Mouse (Mus musculus) thymus, postnatal 25 days (tissue): ENCODE data around the gene Bsn.

Source experiments
- DNase-seq: peaks from one replicate; pipeline ENCODE4 v3.0.0; 2022

Gene Bsn

DNA sequence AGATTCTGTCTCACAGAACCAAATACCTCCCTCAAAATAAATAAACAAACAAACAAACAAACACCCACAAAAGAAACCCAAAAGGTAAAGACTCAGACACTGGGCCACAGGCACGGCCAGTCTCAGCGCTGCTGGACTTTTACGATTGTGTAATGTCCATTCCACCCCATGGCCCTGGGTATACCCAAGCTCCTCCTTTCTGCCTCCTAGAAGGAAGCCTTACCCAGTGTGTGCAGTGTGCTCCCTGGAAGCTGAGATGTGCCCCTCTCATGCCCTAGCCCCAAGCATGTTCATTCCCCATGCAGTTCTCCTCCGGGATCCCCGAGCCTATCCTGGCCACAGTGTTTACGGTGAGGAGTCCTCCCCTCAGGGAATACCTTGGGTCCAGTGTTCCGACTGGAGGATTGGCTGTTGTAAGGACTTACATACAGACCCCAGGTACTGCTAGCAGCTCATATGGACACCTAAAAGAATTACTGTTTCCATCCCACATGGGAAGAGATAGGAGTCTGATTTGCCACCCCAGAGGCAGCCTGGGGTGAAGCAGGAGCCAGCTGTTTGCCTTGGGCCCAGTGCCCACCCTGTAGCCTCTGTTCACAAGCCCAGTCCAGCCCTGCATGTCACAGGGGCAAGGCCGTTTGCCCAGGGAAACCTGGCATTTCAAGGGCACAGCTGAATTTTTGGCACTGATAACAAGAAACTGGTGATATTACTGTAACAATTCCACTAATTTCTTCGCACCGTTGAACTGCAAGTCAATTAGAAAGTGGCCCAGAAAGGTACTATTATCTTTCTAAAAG is 68.8 kb downstream of the Bsn start:
- DNase-seq: no peak

DNA sequence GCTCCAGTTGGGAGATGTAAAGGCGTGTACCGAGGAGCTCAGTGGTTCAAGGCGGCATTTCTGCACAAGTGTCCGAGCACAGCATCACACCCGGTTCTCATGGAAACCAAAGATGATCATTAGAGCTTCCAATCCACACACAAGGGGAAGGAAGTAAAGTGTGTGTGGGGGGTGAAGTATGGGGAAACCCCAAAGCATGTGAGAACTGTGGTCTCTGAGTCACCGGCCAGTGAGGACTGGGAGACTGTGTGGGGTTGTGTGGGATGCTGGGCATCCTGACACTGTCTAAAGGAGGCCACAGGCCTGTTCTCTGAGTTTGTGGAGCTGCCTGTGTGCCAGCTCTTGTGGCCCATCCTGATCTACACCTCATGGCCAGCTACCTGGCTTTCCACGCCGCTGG is 69.5 kb downstream of the Bsn start:
- no peak for DNase-seq

DNA sequence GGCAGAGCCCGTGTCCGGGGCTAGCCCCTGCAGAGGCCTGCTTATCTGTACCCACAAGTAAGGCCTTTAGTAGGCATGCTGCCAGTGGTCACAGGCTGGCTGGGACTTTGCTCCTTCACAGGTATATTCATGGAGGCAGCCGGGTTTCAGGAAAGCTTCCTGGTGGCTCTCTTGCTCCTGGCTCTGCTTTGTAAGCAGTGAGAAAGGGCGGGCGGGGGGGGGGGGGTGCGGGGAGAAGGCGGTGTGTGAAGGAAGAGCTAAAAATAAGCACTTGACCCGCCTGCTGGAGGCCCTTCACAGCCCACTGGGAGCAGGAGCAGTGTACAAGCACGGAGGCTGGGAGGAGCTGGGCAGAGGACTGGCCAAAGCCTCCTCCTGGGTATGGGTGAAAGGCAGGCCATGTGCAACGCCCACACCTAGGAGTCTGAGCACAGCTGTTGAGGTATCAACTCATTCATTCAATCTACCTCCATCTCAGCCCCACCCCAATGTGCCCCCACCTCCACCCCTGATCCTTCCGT is 70.2 kb downstream of the Bsn start:
- DNase-seq: no peak

DNA sequence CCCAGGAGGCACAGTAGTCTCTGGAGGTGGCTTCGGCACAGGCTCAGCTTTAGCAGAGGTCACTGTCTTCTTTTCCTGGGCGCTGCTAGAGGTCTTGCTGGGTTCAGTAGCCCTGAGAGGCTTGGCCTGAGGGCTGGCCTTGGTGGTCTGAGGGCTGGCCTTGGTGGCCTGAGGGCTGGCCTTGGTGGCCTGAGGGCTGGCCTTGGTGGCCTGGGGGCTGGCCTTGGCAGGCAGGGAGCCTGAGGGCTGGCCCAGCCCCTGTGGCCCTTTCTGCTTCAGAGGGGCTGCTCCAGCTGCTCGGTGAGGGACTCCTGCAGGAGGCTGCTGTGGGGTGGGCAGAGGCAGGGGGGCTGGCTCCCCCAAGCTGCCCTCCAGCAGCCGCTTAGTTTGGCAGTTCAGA is 73.0 kb downstream of the Bsn start:
- DNase-seq: no peak

DNA sequence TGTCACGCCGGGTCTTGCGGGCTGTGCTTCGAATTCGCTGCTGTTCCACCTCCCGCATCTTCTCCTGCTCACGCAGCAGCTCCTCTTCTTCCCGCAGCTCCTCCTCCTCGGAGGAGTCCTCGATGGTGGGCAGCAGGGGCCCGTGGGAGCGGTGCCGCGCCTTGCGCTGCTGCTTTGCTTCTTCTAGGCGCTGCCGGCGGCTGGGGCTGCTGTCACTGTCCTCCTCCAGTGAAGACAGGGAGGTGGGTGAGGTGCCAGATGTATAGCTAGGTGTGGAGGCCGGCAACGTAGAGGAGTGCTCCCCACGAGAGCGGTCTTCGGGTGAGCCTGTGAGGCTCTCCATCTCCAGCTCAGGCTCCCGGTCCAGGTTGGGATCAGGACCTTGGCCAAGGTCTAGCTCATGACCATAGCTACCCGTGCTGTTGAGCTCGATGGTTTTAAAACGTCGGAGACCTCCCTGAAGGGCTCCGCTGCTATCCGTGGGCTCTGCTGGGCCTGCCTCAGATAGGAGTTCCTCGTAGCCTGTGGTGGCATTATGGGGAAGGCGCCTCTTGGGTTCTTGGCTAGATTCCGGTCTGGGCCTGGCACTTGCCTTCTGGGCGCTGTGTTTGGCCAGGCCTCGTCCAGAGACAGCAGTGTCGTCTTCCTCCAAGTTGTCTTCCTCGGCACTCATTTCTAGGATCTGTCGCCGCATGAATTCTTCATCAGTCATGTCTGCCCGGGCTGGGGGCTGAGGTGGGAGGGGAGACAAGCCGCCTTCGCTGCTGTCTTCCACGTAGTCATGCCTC is 74.7 kb downstream of the Bsn start:
- DNase-seq: no peak

DNA sequence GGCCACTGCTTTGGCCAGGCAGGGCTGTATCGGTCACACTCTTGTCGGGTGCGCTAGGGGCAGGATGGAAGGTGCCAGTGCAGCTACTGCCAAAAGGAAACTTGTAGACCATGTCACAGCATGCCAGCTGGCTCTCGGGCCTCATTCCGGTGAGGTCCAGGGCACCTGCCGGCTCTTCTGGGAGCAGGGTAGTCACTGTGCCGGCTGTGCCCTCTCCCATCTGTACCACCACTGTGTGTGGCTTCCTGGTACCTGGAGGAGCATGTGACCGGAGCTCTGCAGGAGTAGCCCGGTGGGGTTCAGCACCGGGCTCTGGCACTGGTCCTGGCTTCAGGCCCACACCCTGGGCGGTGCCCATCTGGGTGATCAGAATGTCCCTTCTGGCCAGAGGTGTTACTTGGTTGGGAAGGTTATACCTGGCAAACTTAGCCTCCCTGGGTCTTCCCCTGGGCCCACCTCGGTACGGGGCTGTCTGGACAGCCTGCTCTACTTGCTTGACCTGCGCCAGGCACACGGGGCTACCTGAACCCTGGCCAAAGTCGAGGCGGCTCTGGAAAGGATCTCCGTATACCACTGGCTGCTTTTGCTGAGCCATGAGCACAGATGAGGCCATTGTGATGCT is 77.4 kb downstream of the Bsn start:
- DNase-seq: no peak

DNA sequence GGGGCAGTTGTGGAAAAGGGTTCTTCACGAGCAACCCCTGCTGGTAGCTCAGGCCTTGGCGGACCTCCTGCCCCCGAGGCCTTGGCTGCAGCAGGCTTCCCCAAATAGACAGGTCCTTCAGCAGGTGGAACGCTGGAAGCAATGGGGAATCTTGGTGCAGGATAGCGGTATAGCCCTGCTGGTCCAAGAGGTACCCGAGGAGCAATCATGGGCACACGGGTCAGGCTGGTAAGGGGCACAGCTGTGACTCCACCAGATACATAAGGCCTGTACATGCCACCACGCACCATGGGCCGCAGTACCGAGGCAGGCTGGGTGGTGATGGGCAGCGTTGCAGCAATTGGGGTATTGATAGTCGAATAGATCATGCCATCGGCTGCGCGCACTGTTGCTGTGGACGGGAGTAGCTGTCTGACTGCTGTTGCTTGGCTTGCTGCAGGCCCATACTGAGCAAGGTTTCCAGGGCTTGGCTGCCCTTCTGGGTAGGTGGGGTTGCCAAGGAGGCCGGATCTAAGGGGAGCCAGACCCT is 78.5 kb downstream of the Bsn start:
- no peak for DNase-seq

DNA sequence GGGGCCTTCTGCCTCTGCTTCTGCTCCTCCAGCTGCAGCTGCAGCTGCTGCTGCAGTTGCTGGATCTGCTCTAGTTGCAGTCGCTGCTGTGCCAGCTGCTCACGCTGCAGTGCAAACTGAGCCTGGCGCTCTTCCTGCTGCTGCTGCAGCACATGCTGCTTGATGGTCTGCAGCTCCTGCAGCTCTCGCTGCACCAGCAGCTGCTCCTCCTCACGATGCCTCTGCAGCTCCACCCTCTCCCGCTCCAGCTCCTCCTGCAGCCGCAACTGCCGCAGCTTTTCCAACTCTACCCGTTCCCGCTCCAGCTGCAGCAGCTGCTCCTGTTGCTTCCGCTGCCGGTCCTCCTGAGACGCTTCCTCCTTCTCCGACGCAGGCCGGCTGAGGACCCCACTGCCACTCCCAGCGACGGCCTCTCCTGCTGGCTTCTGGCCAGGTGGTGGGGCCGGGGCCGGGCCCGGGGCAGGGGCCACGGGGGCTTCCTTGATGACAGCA is 79.0 kb downstream of the Bsn start:
- peak; percentile 38 for DNase-seq

DNA sequence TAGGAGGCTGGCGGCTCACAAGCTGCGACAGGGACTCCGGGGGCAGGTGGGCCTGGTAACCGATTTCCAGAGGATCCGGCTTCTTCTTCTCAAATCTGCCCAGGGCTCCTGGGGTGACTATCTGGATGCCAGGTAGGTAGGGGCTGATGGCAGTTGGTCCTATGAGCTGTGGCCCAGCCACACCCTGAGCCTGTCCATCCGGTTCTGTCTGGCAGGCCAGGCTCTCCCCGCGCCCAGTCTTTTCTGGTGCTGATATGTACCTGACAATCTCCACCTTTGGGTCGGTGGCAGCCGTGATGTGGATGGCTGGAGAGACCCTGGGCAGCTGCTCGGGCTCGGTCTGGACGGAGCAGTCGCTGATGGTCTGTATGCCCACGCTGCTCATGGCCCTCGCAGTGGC is 80.0 kb downstream of the Bsn start:
- no peak for DNase-seq

DNA sequence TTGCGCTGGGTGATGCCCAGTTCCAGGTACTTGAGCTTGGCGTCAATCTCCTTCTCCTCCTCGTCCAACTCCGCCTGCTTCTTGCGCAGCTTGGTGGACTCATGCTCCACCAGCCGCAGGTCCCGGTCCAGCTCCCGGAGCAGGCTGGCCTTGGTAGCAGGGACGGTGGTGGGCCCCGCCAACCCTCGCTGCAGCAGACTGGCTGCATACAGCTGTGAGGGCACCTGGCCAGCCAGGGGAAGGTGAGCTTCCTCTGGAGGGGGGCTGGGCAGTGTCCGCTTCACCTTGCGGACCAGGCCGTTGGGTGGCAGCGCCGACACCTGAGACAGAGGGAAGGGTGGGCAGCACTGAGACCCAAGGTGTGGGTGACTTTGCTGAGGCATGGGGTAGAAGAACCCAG is 82.3 kb downstream of the Bsn start:
- no peak for DNase-seq

DNA sequence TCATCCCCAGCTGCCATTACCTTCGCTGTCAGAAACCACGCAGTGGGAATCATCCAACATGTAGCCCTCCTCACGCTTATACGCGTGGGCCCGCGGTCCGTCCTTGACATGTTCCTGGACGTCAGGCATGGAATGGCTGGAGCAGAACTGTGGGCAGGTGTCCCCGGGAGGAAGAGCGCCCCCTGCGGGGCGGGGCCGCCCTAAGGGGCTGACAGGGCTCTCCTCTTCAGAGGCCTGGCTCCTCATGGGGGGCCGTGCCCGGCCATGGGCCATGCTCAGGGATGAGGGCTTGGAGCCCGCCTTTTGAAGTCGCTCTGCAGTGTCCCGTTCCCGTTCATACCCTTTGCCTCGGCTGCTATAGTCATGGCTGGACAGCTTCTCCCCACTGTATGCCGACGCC is 84.1 kb downstream of the Bsn start:
- DNase-seq: no peak

DNA sequence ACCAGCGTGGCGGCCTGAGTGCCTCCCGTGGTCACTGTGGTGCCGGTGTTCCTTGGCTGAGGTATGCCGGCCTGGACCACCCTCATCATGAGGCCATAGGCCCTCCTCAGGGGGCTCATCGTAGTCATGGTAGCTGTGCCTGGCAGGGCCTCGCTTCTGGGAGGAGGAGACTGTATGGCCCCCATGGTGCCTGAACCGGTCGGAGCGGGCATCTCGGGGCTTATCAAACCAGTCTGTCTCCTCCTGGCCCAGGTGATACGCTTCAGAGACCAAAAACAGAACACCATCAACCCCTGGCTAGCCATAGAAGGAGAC is 84.7 kb downstream of the Bsn start:
- no peak for DNase-seq

DNA sequence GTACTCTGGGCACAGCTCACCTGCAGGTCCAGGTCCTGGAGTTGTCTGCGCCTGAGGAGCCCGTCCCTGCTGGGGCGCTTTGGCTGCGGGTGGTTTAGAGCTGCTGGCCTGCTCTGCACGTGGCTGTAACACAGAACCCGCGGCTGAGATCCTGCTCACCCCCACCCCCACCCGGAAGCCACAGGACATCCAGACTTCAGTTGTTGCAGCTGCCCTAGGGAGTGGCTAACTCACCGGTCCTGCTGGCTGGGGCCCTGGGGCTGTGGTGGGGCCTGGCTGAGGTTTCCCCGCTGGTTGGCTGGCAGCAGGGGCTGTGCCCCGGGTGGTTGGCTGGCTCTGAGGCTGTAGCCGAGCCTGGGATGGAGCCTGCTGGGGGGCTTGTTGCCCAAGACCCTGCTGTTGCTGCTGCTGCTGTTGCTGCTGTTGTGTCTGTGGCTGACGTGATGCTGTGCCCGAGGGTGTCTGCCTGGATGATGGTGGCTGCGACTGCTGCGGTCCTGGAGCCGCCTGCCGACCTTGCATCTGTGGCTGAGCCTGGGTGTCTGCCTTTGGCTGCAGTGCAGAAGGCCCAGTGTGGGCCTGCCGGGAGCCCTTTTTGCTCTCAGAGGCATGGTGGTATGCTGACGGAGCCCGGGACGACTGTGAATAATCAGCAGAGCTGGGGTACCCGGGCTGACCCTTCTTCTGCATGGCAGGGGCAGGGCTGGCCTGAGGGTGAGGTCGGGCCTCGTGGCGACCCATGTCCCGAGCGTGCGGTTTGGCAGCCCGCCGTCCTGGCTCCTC is 85.2 kb downstream of the Bsn start:
- DNase-seq: peak; percentile 43

DNA sequence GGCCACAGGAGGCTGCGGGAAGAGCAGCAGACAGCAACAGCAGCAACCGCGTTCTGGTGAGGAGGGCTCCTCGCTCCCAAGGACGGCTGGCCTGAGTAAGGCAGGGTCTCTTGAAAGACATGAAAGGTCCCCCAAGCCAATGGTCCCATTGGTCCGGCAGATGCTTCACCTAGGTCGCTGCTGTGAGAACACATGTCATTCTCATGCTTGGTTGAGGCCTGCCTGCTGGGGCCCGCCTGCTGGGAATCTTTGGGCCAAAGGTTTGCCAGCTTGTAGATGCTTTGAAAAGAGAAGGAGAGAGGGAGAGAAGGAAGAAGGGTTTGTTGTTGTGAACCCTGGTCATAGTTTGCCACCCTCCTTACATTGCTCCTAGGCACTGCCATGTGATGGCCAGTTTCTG is 90.6 kb downstream of the Bsn start:
- DNase-seq: no peak

DNA sequence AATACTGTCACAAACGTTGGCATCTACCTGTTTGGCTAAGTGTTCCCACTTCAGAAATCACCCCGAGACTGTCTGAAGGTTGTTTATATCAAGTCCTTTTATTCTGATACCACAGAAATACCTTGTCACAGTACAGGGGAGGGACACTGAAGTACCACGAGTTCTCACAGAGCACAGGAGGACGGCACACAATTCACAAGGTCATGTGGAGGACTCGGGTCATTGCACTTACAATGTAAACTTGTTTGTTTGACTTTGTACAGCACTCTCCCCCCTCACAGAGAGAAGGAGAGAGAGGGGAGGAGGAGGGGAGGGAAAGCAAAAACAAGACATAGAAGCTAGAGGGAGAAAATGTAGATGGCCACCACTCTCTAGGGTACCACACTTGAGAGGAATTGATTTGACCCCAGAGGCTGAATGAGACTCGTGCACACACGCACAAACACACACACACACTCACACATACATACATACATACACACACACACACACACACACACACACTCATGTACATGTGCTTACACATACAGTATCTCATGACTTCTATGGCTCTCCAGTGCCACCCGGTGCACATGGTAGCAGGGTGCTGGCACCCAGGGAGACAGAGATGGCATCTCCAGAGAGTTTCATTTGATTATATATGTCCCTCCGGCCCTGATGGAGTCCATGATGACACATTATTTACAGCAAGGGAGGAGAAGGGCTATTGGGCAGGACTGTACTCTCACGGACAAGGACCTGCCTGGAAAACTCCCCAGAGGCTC is 94.1 kb downstream of the Bsn start:
- DNase-seq: no peak

DNA sequence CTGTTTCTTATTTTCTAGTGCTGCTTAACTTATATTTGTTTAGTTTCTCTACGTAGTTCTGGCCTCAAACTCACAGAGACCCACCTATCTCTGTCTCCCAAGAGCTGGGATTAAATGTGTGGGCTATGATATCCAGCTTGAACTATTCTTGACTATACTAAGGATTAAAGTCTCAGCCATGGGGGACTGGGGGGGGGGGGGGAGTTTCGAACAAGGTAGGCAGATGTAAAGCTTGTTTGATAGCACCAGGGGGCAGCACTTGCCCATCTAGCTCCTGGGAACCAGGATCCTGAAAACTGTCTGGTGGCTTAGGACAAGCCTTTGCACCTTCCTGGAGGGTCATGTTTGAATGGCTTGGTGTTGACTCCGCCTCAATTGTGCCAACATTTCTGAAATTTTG is 94.7 kb downstream of the Bsn start:
- peak; percentile 66 for DNase-seq

DNA sequence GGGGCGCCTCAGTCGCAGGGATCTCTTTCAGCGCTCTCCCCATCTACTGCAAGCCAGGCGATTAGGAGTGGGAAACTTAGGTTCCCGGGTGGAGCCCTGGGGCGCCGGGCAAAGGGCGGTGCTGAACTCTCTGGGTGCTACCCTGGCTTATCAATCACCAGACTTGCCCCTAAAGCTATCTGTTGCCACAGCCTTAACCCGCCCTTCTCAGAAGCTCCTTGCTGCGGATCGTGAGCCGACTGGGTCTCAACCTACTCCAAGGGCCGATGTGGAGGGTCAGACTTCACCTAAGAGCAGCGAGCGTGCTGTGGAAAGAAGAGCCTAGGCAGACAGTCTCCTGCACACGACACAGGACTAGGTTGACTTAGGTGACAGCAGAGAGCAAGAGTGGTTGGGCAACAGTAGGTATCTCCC is 95.2 kb downstream of the Bsn start:
- DNase-seq: peak; percentile 44

DNA sequence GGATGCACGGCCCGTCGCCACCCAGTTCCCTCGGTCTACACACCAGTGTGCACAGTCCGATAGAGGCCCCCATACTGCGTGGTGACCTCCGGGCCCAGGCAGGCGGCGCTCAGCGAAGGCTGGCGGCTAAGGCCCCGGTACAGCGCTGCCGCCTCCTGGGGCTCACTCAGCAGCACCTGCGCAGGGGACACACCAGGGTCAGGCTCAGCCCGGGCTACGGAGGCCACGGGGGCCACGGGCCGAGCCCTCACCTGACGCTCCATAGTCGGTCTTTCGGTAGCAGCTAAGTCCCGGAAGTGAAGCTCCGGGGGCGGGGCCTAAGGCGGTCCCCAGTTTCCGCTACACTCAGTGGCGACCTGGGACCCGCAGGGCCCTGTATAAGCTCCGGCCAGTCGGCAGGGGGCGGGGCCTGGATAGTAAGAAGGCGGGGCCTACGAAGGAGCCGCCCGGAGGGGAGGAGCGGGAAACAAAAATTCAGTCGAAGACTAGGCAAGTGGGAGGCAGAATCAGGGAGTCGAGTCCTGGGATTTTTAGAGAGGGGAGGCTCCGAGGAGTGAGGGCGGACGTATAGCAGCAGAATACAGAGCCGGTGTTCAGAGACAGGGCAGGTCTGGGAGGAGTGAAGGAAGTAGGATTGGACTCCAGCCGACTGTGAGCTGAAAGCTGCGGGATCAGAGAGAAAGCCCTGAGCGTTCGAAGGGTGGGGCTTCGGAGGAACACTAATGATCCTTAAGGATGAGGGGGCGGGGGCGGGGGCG is 95.8 kb downstream of the Bsn start, which contains the start of gene Apeh:
Apeh (minus strand) TSS at position 423 of the 758 bp plus-strand sequence.
- DNase-seq: peak; percentile 97

DNA sequence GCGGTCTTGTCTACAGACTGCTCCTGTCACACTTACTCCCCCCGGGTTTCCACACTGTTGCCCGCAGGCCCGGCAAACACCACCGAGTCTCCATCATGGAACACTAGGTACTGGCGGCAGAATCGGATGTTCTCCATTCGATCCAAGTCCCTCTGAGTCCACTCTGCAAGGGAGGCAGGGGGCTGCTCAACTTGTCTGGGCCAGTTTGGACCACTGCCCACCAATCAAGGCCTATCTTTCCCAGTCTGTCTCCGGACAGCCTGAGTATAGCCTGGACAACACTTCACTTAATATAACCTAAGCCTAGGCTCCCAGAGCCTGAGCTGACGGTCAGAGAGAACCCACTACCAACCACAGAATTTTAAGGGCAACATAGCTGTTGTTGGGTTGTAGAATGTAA is 96.6 kb downstream of the Bsn start:
- DNase-seq: no peak

DNA sequence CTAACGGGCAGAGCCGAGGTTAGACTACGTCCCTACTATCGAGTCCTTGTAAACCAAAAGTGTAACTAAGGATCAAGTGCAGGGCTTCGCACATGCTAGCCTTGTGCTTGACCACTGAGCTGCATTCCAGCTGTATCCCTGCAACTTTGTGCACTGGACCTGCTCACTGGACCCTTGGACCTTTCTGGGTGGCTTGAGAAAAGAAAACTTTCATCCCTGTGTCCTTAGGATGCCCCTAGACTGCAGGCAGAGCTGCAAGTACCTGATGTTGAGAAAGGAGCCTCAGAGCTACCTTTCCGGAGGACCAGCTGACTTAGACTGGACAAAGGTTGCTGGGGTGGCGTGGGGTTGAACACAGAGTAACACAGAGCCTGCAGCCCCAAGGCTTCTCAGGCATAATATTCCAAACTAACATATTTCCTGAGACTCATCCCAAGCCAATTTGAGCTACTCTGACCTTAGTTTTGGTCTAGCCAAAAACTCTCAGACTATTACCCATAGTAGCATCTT is 99.5 kb downstream of the Bsn start:
- no peak for DNase-seq

DNA sequence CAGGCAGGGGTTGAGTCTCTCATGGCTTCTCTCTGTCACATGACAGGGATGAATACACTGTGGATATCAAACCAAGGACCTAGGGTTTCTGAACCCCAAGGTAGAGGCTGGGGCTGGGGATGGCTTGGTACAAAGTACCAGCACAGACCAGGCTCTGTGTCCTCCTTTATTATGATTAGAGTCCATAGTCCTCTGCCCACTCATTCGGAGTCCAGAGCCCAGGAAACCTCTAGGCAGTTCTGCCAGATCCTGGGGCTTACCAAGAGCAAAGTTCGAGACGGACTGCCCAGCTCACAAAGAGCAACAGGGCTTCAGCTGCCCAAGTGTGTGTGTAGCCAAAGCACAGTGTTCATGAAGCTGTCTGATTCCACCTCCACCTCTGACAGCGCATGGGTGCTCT is 104.9 kb downstream of the Bsn start:
- no peak for DNase-seq
